Mouse (Mus musculus) C2C12 (cell line): ENCODE results near the gene Cdh16.

Experiments used
- CEBPB ChIP-seq: IDR thresholded peaks from one replicate; pipeline ENCODE4 v1.6.1; 2011; ENCODE audit warnings: low read depth, mild to moderate bottlenecking, control low read depth, moderate library complexity
- CTCF ChIP-seq: IDR thresholded peaks from one replicate; pipeline ENCODE4 v1.5.1; 2011; ENCODE audit not compliant: control insufficient read depth, insufficient read depth, insufficient read length
- MAX ChIP-seq: IDR thresholded peaks from one replicate; pipeline ENCODE4 v1.6.1; 2011; ENCODE audit warnings: mild to moderate bottlenecking, control low read depth
- MYOD1 ChIP-seq: IDR thresholded peaks from one replicate; pipeline ENCODE4 v1.6.1; 2011; ENCODE audit warnings: low read depth; ENCODE audit not compliant: control insufficient read depth, insufficient read length
- MYOG ChIP-seq: IDR thresholded peaks from one replicate; pipeline ENCODE4 v1.6.1; 2011; ENCODE audit not compliant: control insufficient read depth, insufficient read length; ENCODE audit errors: extremely low read depth
- USF1 ChIP-seq: IDR thresholded peaks from one replicate; pipeline ENCODE4 v1.6.1; 2011; ENCODE audit warnings: low read depth, mild to moderate bottlenecking, control low read depth, moderate library complexity

- no peak for TF ChIP-seq CTCF
- TF ChIP-seq MYOG, result no peak
- no peak for TF ChIP-seq CEBPB
- TF ChIP-seq USF1, result no peak
- no peak for TF ChIP-seq MYOD1
- no peak for TF ChIP-seq MAX
Measured at GRCm38 (mm10) chr8:104557226-104557625, 67.0 kb downstream of the Cdh16 start.
